Mouse (Mus musculus): Measurements from ENCODE around the gene Gm20532.

- no peak for TF ChIP-seq CTCF (IDR thresholded peaks at IDR 0.05; ENCODE audit: extremely low read depth, insufficient read depth, insufficient read length, insufficient replicate concordance)
- no peak for TF ChIP-seq POLR2A (IDR thresholded peaks at IDR 0.05; ENCODE audit: low read depth, low read length)
Measured at GRCm38 (mm10) chr2:26580751-26581150, 5.7 kb upstream of the Gm20532 start.
